Mouse (Mus musculus): Measurements from ENCODE around the gene Pogk.

Gene Pogk

DNA sequence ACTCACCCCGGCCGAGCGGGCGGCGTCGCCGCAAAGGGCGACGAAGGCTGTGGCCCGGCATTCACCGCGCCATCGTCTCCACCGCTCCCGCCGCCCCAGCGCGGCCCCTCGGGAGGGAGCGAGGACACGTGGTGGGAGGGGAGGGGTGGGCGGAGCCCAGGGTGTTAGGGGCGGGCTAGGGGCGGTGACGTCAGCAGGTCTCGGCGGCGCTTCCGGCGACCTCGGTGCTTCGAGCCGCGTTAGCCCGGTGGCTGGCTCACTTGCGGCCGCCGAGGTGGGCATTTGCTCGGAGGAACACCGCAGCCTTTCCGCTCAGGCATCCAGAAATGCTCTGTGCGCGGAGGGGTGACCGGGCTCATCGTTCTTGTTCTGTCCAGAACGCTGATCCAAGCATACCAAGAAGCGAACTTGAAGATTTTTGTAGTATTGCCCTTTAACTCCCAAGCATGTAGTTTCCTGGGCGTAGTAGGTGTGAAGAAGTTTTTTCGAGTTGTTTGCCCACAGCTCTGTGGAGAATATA, at the start of gene Pogk:
Gene Pogk, minus strand, starts transcription at position 163 of the 520 bp plus-strand sequence.
- ATAC-seq (ENCODE audit: low TSS enrichment): peak; percentile 89

DNA sequence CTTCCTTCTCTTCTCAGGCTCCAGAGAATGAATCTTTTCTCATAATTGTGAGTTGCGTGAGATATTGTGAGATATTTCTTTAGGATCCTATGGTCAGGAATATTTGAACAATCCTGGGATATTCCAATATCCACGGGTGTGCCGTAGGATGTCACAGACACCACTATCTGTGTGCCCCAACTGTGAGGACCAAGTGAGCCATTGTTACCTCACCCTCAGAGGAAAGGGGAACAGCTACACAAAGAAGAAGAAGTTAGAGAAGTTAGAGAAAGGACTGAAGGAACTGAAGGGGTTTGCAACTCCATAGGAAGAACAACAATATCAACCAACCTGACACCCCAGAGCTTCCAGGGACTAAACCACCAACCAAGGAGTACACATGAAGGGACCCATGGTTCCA, 32.3 kb upstream of the Pogk start:
- no peak for ATAC-seq (ENCODE audit: low TSS enrichment)

DNA sequence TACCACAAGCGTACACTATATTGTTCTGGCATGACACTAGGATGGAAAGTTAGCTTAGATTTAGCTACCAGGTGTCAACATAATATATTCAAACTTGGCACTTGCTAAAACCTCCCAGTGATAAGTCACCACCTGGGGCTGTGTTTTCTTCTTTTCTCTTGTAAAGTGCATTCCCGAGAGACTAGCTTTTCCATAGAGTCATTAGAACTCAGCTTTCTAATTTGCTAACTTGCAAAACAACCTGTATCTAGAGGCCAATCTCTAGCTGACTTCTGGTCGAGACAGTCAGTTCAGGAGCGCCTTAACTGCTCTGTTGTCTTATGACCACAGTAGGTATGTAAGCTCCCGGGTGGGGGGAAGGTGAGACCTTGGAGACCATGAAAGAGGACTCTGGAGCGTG, 29.8 kb upstream of the Pogk start:
- no peak for ATAC-seq (ENCODE audit: low TSS enrichment)

DNA sequence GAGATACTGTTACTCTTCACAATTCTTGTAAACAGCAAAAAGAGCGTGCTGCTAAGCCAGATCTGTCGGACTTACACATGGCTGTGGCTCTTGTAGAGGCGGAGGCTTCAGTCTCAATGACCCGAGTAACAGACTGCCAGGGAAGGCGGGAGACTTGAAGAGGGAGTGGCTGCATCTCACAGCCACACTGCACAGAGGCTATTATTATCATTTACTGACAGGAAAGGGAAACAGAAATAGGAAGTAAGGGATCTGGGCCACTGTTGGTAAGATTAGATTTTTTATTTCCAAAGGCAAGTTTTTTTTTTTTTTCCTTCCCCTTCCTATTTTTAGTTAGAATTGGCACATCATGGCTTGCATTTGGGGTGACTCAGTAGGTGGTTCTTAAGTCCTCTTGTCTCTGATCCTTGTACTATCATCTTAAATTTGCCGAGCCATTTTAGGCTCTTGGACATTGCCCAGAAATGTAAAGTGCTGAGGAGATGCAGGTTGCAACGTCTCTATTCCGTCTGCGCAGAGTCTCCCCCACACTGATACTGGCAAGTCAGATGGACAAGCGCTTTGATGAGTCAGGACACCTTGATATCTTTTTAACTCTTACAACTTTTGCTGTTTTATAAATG, 20.3 kb upstream of the Pogk start:
- peak; percentile 81 for ATAC-seq (ENCODE audit: low TSS enrichment)

DNA sequence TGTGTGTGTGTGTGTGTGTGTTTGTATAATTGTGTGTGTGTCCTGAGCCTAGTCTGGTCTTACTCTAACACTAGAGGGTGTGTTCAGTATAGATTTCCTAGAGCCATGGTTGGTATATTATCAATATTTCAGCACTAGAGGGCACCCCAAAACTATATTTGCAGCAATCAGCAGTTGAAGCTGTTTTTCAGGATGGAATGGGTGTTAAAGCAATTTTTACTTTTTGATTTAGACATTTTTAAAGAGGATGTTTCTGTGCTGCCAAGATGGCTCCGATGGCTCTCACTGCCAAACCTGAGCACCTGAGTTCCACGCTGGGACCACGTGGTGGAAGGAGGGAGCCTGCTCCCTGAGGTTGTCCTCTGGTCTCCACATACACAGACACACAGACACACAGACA, 19.4 kb upstream of the Pogk start:
- ATAC-seq (ENCODE audit: low TSS enrichment): peak; percentile 87

DNA sequence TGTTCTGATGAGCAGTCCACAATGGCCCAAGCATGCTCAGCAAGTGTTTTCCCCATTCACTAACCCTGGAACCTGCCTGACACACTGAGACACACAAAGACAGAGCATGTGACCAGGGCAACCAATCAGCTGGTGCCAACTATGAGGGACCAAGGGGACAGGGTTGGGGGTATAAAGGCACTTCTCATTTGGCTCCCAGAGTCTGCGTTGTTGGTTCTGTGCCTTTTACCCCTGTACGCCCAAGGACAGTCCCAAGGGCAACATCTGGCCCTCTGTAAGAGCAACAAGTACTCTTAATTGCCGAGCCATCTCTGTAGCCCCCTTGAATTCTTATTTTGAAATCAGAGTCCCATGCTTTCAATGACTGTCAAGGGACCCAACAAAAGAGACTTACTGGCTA, 2.6 kb upstream of the Pogk start:
- ATAC-seq (ENCODE audit: low TSS enrichment): no peak

DNA sequence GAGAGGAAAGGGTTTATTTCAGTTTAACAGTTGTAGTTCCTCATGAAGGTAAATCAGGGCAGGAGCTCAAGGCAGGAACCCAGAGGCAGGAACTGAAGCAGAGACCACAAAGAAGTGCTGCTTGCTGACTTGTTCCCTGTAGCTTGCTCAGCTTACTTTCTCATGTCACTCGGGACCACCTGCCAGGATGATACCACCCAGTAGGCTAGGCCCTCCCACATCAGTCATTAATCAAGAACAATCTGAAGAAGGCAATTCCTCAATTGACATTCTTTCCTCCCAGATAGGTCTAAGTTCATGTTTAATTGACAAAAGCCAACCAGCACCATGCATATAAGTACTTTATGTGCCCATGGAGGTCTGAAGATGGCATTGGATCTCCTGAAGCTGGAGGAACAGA, 1.9 kb upstream of the Pogk start:
- ATAC-seq (ENCODE audit: low TSS enrichment): no peak

DNA sequence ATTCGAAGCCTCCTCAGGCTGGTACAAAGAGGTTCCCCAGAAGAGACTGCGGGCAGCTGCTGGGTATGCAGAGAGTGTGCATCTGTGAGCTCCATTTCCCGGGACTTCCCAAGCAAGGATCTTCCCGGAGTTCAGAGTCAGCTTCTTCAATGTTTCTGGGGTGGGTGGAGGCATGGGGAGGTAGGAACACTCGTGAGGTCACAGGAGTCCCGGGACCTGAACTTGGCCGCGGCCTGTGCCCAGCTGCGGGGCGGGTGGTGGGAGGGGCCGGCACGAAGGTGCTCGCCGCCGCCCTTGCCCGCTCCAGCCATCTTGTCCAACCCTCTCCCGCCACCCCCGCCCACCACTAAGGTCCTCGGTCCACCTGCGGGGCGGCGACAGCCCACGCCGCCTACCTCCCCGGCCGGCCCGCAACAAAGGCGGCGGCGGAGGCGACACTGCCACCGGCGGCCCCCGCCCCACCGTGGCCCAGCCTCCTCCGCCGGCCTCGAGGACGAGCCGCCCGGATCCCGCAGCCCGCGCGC, 424 bp downstream of the Pogk start:
- ATAC-seq (ENCODE audit: low TSS enrichment): peak; percentile 48

DNA sequence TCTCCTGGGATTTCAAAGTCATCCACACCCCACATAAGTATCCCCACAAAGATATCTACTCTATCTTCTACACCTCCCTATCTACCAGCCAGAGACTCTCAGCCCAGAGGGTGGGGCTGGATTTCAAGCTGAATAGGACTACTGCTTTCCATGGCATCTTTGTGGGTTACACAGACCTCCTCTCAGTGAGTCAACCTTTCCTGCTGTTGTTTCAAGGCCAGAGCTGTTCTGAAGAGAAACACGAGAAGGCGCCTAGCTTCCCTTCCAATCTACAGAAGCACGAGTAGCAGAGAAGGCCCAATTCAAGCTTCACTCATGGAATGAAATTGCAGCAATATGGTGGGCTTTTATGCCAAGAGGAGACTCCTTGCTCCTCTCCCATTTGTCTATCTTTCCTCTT, 5.8 kb downstream of the Pogk start:
- no peak for ATAC-seq (ENCODE audit: low TSS enrichment)

DNA sequence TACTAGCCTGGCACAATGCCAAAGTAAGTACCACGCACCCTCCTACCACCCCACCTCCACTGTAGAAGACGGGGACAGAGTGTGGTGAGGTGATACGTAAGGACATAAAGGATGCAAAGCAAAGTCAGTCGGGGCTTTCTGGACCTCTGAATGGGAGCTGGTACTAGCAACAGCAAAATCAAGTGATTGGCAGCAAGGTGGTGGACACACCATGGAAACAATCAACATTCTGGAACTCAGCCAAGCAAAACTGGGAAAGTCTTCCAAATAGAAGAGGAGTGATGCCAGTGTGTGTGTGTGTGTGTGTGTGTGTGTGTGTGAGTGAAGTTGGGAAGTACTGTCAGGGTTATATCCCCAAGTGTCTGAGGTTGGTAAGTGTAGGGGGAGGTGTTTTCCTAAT, 7.7 kb downstream of the Pogk start:
- 0 out of 2 replicates have a peak, but pooled peaks have one; percentile 18 for ATAC-seq (ENCODE audit: low TSS enrichment)

DNA sequence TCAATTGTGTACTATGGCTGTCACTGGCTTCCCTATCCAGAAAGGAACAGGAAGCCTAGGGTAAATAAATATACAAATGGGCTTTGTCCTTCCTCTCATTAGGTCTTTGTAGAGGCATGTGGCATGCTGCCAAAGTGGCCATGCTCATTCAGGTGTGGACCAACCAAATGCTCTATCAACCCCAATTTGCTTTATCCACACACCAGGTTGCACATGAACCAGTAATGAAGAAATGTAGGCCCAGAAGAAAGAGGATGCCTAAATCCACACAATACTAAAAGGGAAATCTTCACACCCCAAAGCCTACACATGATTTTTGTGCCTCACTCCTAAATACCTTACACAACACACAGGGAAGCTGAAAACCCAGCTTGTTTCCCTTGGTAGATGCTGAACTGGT, 8.2 kb downstream of the Pogk start:
- ATAC-seq (ENCODE audit: low TSS enrichment): peak; percentile 64

DNA sequence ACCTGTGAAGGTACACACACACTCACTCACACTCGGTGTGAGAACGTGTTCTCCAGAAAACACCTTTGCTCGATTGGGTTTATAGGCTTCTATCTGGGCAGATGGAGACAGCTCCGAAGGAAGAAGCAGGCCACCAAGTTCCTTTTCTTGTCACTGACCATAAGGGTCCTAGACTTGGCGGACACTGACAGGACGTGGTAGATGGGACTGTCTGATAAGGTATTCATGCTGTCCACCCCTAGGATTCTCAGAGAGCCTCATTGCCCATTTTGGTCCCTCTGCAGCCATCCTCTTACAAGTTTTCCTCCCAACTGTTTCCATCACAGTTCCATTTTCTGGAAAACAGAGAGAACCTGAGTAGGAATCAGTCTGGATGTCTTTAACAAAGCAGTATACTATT, 13.3 kb downstream of the Pogk start:
- ATAC-seq (ENCODE audit: low TSS enrichment): no peak

DNA sequence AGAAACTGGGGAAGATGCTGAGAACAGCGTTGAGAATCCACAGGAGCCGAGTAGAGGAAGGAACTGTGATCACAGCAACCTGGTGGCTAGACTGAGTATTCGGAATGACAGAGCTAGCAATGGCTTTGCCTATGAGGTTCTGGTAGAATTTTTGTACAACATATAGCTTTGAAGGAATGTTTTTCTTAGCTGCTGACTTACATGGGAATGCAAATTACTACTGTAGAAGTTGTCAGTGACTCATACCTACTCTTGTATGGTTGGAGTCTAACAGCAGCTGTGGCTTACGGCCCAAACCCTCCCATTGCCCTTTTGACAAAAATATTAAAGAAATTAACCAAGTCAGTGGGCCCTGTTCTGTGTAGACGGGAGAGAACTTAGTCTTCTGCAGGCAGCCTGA, 14.0 kb downstream of the Pogk start:
- ATAC-seq (ENCODE audit: low TSS enrichment): peak; percentile 81

DNA sequence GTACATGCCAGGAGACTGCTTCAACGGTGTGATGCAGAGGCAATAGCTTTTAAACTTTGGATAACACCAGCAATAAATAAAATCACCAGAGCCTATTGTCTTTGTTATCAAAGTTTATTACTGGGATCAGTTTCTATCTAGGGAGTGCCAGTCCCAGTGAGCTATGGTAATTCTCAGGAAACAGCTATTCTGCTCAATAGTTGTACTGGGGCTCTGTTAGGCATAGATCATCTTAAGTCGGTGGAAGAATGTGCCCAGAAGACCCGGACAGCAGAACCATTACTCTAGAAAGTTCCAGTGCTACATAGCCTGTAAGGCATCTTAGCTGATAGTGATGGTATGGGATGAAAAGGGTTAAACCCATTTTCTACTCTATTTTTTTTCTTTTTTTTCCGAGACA, 14.9 kb downstream of the Pogk start:
- no peak for ATAC-seq (ENCODE audit: low TSS enrichment)

DNA sequence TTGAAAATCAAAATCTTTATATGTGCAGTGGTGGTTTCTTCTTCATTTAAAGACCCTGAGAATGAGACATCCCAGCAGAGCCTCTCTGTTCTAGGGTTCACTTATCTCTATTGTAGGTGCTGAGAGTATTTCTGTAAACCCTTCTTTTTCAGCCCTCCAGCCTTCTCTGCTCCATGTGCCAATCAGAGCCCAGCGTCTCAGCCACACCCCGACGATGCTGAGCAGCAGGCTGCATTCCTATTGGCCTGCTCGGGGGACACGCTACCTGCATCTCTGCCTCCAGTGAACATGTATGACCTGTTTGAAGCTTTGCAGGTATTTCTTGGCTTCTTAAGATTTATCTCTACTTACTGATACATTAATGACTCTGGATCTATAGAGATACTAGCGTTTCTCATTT, 18.0 kb downstream of the Pogk start:
- no peak for ATAC-seq (ENCODE audit: low TSS enrichment)

DNA sequence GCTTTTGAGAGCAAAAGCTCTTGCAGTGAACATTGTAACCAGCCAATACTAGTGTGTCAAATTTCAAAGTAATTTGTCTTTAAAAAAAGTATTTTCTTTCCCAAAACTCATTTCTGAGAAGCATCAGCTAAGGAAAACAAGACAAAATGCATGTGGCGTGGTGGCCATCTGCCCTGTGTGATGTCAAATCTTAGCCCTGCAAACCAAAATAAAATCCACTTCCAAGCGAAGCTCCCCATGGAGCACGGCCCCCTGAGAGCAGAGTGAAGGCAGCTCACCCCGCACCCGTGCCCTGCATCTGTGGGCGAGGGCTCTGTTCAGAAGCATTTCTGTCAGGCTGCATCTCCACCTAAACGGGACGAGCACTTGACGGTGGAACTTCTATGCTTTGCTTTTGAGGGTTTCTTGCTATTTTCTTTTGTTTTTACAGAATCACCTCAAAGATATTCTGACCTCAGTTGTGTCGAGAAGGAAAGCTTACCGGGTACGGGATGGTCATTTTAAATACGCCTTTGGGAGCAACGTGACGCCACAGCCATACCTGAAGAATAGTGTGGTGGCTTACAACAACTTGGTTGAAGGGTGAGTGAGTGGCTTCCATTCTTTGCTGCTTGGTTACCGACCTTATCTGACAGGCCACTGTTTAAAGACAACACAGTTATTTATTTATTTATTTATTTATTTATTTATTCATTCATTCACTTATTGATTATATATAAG, 20.1 kb downstream of the Pogk start:
- no peak for ATAC-seq (ENCODE audit: low TSS enrichment)

DNA sequence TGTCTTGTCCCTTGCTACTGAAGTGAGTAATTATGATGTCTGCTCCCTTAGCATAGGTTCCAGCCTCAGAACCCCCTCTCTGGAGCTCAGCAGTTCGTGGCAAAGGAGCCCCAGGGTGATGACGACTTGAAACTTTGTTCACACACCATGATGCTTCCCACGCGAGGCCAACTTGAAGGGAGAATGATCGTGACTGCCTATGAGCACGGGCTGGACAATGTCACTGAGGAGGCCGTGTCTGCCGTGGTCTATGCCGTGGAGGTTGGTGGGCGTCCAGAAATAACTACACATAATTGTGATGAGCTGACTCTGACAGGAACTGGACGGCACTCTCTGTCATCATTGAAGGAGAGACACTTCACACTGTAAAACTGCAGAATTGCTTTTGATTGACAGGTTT, 21.2 kb downstream of the Pogk start:
- ATAC-seq (ENCODE audit: low TSS enrichment): no peak

DNA sequence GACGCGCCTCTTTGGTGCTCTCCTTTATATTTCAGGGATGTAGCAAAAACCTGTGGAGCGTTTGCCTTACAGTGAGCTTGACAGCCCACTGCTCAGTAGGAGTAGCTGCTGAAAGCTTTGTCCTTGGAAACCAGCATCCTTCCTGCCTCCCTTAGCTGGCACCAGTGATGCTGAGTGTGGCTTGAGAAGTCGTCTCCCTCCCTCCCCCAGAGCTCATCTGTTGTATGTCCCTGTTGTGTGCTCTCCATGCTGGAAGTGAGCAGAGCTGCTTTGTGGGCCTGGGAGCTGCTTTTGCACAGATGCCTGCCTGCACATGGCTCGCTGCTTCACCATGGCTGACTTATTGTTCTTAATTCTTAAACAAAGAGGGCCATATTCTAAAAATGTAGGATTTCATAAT, 24.2 kb downstream of the Pogk start:
- ATAC-seq (ENCODE audit: low TSS enrichment): peak; percentile 84

DNA sequence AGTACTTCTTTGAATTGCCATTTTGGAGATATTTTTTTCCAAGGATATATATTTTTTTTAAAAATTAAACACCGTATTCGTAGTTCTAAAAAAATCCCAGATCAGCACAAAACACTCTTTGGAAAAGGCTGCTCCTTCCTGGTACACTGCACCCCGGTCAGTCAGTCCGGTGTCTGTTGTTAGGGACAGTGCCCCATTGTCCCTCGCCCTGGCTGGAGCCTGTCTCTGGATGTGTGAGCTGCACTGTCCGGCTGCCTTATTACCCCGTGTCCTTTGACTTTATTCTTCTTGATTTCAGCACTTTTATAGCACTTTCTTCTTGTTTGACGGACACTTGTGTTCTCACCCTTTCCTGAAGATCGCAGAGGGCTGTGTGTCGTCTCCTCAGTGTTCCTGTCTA, 25.0 kb downstream of the Pogk start:
- ATAC-seq (ENCODE audit: low TSS enrichment): peak; percentile 26; the same call in 1 of the 2 replicates

DNA sequence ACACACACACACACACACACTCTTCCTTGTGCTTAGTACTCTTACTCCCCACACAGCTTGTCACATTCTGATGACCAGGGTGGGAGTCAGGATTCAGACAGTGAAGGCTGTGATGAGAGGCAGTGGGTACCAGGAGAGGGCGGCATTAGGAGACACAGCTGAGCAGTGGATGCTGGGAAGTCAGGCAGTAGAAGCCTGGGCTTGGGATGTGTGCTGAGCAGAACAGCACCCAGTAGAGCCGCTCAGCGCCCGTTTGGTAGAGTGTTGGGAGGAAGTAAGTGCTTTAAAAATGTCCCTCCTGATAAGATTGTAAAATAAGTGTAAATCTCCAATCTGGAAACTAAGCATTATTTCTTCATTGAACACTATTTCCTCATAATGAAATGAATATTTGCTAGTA, 27.0 kb downstream of the Pogk start:
- no peak for ATAC-seq (ENCODE audit: low TSS enrichment)

DNA sequence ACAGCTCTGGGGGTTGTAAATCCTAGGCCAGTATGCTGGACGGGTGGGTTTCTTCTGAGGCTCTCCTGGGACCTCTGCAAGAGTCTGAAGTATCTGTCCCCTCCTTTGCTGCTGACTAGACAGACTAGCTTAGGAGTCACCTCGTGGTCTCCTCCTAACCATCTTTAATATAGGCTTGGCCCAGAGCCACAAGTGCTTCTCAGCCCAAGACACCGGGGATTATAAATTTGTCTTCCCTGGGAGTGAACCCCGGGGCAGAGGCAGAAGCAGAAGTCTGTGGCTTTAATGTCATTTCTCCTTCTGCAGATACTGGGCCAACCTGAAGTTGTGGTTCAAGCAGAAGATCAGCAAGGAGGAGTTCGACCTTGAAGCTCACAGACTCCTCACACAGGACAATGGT, 27.8 kb downstream of the Pogk start:
- ATAC-seq (ENCODE audit: low TSS enrichment): no peak

DNA sequence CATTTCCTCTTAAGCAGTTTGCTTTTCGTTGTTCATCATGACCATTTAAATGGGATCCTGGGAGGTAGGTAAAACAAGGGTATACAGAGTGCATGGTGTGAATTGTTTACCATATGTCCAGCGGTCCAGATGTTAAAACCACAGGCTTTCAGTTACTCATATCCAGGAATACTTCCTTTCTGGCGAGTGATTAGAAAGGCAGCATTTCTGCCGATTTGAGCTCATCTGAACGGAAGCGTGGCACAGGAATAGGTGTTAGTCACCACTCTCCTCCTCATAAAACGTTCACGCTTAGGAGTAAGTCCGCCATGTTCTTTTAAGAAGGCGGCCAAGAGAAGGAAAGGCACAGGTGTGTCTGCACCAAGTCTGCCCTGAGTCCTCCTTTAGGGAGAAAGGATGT, 28.3 kb downstream of the Pogk start:
- ATAC-seq (ENCODE audit: low TSS enrichment): no peak

DNA sequence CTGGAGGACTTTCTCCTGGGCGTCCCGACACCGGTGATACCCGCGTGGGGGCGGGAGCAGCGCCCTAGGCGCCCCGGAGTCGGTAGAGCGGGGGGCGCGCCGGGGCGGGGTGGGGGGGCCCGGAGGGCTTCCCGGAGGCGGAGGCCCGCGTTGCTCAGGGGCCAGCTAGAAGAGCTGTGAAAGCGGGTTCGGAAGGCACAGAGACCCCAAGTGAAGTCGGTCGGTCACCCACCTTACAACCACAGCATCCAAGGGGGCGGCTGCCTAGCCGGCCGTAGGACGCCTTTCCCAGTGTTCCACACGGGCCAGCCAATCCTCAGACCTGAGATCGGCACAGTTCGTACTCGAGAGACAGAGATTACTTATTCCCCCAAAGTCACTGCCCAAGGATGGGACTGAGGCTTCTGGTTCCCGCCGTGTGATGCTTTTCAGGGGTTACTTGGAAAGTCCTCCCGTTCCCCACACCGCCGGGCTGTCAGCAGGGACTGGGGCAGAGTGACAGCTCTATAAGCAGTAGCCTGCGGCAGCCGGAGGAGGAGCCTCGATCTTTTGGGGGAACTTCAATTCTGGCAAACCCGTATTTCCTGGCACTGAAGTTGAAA, 29.9 kb downstream of the Pogk start:
- peak; percentile 50 for ATAC-seq (ENCODE audit: low TSS enrichment)

All from frontal cortex, adult (tissue).